Mouse (Mus musculus): ENCODE results near the gene Rab11fip3.

- TF ChIP-seq CTCF (IDR thresholded peaks at IDR 0.05; ENCODE audit: extremely low read depth, insufficient read depth, low read length) (no peak), POLR2A (IDR thresholded peaks at IDR 0.05; ENCODE audit: extremely low read depth, insufficient read depth, low read length) (no peak)
Observed at GRCm38 (mm10) chr17:25968176-25968575, 101.2 kb downstream of the Rab11fip3 start.

All from cortical plate, adult 2 months (tissue).